Mouse (Mus musculus) cerebellum, postnatal 10 days (tissue): ENCODE results near the gene Orai1.
"Not testable (repeated sequence)": the region's sequence is repeated elsewhere in the genome, so short reads cannot be mapped to it uniquely, and the experiment has no call there.

Source experiments
- DNase-seq, 2 experiments: peaks; one replicate each; pipeline ENCODE4 v3.0.0; 2021; ENCODE audit warnings: mixed read lengths in 2 of 2

Orai1 gene

GRCm38 (mm10) chr5:123035089-123035488 is 20.2 kb downstream of the Orai1 start:
- DNase-seq: no peak

- DNase-seq: peak; percentile 60 to 64
Observed at GRCm38 (mm10) chr5:123035564-123035963, 20.7 kb downstream of the Orai1 start.

- DNase-seq: no peak
Observed at GRCm38 (mm10) chr5:123038115-123038514, 23.2 kb downstream of the Orai1 start.

GRCm38 (mm10) chr5:123039120-123039752 is 24.4 kb downstream of the Orai1 start:
- DNase-seq: peak; percentile 59 to 70

DNA sequence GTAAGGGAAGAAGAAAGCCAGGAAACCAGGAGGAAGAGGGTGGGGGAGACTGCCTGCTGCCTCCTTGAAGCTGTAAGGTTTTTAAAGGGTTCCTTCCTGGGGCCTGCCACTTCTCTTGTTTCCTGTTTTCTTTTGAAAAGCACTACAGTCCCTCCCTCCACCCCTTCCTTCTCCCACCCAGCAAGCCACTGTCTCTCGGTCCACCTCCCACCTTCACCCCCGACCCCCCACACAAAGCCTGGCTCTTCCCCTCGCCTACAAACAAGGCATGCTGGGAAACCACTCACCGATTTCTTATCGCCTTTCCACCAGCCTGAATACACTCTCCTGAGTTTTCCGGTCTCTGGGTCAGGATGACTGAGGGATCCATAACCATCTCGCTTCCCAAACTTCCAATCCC is 25.9 kb downstream of the Orai1 start:
- no peak for DNase-seq

DNA sequence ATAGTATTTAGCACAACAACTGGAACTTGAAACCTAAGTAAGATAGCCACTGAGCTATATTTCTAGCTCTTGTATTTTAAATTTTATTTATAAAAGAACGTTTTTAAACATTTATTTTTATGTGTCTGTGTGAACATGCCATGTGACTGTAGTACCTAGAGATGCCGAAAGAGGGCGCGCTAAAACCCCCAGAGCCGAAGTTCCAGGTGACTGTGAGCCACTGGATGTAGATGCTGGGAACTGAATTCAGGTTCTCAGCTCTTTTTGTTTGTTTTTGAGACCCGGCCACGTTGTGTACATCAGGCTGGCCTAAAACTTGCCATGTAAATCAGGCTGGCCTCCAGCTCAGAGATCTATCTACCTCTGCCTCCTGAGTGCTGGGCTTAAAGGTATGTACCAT is 29.0 kb downstream of the Orai1 start:
- DNase-seq: peak; percentile 42 to 57

DNA sequence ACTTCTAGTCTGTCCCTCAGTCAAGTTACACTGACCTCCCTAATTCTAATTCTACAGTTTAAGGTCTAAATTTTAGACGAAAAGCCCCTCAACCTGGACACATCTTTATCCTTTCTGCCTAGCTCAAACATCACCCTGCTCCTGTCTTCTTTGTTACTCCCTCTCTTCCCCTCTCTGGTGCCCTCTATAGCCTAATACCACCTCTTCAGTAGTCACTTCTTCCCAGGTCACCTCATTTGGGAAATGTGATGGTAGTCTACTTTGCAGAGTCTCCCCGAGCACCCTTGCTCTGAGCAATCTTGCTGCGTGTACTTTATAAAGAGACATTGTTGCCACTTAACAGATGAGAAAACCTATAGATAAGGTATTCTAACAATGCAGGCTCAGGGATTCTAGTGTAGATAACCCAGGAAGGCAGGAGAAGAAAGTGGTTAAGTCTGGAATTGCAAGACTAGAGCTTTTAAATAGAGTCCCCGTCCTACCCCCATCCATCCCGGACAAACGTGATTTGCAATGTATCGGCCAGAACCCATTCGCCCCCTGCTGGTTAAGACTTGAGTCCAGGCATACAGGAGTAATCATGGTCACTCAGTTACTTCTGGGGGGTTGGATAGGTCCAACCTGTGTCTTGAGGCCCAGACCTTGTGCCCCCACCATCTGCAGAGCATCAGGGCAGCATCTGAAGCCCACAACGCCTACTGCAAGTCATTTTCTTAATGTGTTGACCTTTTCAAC is 30.9 kb downstream of the Orai1 start:
- DNase-seq: peak; percentile 79

DNA sequence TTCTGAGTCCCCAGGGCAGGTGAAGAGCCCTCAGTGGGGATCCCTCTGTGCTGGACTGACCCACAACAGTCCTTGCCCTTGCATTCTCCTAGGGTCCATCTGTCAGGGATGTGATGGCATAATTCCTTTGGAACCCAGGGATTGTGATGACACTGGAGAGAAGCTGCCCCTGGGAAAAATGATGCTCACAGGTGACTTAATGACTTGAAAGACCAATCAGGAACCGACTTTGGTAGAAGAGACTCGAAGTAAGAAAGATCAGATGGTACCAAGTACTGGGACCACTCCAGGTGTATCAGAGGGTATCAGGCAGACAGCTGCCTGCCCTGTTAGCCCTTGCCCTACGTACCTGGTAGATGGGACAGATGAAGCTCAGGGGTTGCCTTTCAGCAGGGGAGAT is 32.0 kb downstream of the Orai1 start, which contains the start of gene Morn3:
Morn3 (minus strand) TSS at position 101 of the 400 bp plus-strand sequence.
- no peak for DNase-seq

DNA sequence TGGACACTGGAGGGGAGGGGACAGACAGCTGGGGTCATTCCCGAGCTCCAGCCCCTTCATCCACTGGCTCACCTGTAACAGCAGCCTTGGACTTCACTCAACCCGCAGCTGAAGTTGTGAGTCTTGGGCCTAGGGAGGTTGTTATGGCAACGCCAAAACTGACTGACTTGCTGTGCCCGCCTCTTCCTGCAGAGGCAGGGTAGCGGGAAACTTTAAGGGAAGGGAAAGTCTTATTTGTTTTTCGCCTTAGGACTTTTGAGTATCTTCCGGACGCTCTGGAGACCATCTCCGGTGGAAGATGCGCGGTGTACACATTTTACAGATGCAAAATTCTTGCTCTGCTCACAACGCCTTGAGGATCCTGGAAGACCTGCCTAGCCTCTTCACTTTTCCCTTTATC is 34.4 kb downstream of the Orai1 start:
- no peak for DNase-seq

DNA sequence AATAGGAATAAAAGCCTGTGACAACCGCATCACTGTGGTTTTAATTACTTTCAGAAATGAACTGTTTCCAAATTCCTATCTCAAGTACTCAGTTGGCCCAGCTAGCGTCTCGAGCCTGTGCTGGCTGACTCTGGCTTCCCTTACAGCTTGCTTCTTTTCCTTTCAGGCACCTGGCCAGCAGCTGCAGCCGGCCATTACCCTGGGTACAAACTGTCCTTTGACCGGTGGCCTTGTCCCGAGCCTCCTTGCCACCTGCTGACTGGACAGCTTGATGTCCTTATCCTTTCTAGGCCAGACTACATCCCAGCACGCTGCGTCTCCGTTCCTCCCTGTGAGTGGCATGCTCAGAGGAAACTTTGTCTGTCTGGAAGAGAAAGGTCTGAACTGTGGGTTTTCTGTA is 36.0 kb downstream of the Orai1 start:
- peak in 1 of 2 experiments; percentile 31 for DNase-seq

GRCm38 (mm10) chr5:123051736-123052135 is 36.9 kb downstream of the Orai1 start:
- DNase-seq: no peak

- DNase-seq: peak; percentile 99 to 100
Observed at GRCm38 (mm10) chr5:123057366-123058250, 42.7 kb downstream of the Orai1 start.

DNA sequence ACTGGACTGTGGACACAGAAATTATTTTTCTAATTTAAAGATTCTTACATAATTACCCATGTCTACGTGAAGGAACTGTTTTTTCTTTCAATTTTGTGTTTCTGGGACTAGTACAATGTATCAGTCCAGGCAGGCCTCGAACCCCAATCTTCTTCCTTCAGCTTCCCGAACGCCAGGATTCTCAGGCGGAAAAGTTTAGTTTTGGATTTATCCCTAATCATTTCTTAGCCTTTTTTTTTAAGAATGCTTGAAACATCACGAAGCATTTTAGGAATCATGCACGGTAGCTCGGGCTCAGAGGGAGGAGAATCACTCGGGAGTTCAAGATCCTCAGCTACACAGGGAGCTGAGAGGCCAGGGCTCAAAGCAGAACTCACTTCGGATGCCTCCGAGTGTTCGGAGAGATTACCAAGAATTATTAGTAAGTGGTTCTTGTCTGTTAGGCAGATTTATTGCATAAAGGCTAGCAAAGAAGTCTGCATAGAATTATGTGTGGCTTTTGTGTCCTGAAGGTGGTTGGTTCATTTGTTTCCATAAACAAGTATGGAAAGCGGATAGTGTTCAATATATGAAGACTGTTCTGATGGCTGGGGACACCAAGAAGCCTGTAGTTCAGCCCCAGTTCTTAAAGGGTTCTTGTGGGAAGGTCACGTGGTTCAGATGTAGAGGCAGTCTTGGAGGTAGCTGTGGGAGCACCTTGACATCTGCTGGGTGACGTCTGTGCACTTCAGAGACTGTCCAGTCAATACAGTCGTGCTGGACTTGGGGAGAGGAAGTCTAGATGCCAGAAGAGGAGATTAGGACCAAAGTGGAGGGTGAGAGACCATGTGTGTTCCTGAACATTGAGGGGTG is 43.6 kb downstream of the Orai1 start:
- no peak for DNase-seq

GRCm38 (mm10) chr5:123059757-123060520 is 45.1 kb downstream of the Orai1 start:
- DNase-seq: peak; percentile 55 to 69

- no peak for DNase-seq
Observed at GRCm38 (mm10) chr5:123060706-123061401, 46.0 kb downstream of the Orai1 start.

- DNase-seq: not testable (repeated sequence)
Observed at GRCm38 (mm10) chr5:123061402-123061749, 46.5 kb downstream of the Orai1 start.

DNA sequence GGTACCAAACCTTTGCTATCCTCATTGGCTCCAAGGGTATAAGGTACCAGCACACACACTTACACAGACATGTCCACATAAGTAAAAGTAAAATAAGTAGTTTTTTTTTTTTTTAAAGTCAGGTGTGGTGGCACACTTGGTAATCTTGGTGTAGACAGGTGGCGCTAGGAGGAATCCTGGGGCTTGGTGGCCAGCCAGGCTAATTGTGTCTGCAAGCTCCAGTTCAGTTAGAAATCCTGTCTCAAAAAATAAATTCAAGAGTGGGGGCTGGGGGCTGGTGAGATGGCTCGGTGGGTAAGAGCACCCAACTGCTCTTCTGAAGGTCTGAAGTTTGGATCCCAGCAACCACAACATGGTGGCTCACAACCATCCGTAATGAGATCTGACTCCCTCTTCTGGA is 48.3 kb downstream of the Orai1 start:
- peak; percentile 50 to 54 for DNase-seq

DNA sequence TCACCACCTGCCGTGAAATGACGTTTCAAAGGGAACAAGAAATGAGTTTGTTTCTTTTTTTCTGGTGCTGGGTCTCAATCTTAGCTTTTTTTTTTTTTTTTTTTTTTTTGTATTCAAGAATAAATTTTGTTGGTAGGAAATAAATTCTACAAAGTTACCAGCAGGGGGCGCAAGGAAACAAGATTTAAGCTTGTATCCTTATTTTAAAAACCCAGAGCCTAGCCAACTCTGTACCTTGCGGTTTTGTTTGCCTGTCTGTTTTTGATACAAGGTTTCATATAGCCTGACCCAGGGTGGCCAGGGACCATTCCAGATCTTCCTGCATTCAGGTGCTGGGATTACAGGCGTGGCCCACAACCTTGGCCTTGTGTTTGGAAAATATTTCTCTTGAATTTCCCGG is 49.3 kb downstream of the Orai1 start:
- peak; percentile 88 to 94 for DNase-seq

DNA sequence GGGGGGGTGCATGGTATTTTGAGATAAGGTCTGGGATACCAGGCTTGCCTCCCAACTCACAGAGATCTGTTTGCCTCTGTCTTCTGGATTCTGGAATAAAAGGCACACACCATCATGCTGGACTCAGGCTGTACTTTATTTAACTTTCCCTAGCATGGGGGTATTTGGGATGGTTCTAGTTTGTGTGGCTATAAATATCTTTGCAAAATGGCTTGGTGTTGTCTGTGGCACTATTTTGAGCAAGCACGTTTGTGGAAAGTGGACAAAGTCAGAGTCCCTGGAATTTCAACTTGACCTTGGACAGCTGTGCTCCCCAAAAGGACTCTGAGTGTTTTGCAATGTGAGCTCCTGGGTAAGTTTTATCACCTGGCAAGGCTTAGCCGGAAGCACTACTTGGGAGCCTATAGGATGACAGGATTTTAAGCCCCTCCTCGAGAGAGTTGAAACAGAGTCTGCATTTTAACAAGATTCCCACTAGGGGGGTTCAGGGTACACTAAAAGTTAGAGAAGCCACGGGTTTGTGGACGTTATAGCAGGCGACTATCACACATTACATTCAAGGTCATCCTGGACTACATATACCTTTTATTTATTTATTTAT is 52.6 kb downstream of the Orai1 start:
- peak; percentile 32 to 61 for DNase-seq

DNA sequence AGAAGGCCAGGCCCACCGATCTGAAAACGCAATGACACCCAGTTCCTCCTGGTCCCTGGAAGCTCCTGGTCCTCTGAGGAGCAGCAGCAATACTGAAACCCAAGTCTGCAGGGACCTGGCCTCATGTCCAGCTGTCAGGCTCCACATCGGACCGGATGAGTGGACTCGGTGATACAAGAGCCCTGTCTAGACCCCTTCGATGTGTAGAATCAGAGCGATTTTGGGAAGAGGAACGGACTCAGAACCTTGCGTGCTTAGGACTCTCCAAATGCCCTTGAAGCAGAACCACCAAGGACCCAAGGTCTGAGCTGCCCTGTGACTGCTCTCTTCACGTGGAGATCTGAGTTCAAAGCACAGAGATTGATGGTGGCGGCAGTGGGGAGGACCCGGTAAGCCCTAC is 53.2 kb downstream of the Orai1 start, which contains the start of gene Tmem120b:
Tmem120b (plus strand) TSS at position 301 of the 400 bp plus-strand sequence.
- DNase-seq: peak in 1 of 2 experiments; percentile 2
